Mouse (Mus musculus) skeletal muscle tissue, adult 2 months (tissue): ENCODE measurements around the gene Dnah5.
A peak's percentile ranks its signal among the peaks of the same experiment; 100 is the strongest.
"Not testable (repeated sequence)": the region's sequence is repeated elsewhere in the genome, so short reads cannot be mapped to it uniquely, and the experiment has no call there.

ENCODE experiments used
- DNase-seq: peaks from one replicate; pipeline ENCODE4 v3.0.0-alpha.2; 2012; ENCODE audit warnings: low read depth, low spot score

Dnah5 gene

DNA sequence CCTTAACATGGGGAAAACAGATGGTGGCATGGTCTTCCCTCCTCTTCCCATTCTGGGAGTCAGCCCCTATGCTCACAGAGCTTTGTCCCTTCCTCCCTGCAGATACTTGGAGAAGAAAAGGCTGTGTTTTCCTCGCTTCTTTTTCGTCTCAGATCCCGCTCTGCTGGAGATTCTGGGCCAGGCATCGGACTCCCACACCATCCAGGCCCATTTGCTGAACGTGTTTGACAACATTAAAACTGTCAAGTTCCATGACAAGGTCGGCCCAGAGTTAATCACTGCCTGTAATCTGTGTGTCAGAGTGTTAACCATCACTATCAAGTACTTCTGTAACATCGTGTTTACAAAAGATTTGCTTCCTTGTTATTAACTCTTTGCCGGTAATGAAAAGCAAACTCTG lies 103.6 kb downstream of the Dnah5 start:
- no peak for DNase-seq

DNA sequence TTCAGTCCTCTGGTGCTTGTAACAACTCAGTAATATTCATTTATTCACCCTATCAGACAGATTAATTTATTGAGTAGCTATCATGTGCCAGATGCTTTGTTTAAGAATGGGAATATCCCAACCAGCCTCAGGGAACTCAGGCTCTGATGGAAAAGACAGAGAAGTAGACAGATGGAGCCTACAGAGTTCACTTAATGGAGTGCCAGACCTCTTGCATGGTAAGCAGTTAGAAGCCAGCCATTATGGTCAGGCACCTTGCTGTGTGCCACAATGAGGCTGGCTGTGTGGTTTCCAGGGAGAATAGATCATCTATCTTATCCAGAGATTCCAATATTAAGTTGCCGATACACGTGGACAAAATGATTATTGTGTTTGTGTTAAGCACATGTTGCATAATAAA lies 104.3 kb downstream of the Dnah5 start:
- no peak for DNase-seq

DNA sequence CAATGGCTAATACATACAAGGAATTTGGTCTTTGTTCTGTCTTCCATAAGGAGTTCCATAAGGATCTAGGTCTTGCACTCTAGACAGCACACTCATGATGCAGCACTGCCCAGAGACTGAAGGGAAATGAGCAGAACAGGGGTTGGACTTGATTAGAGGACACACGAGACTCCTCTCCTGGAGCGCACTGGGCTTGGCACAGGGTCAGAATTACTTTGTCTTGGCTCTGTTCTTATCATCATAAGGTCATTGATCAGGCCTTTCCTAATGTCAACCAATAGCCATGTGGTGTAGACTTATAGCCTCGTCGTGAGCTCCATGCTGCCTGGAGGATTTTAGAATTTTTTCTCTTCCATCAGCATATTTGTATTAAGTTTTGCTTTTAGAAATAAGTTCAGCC lies 107.0 kb downstream of the Dnah5 start:
- DNase-seq, result no peak

DNA sequence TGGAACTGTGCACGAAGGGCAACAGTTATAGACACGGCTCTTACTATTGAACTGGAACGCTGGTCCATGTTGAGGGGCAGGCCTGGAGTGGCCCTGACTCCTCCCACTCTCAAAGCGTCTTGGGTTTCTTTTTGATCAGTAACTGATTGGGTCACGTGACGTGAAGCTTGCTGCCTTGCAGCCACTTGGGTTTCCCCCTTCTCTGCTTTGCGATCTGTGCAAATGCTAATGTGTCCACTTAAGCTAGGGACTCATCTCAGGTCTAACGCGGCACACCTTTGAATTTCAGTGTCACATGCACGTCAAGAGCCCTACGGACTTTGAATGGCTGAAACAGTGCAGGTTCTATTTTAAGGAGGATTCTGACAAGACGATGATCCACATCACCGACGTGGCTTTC lies 109.9 kb downstream of the Dnah5 start:
- DNase-seq, result no peak

DNA sequence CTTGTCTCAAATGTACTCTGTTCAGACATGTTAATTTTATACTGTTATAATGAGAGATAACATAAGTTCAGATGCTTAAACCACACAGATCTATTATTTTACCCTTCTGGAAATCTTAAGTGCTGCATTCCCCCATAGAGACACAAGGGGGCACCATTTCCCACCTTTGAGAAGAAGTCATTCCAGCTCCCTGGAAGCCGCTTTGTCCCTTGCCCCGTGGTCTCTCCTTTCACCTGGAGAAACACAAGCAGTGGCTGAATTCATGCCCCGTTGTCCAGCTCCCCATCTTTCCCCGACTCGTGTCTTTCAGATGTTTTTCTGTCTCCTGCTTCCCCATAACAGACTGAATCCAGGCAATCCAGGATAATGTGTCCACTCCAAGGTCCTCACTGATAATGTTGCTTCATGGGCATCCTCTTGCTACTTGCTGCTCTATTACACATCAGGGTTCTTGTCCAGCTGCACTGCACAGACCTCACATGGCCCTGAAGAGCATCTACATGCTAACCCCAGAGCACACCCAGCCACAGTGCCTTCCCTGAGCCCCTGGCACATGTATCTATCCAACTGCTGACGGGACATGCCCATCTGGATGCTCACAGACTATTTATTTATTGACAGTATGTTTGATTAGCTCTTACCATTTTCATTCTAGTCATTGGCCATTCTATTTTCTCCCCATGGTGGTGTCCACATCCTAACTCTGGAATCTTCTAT lies 112.4 kb downstream of the Dnah5 start:
- no peak for DNase-seq

DNA sequence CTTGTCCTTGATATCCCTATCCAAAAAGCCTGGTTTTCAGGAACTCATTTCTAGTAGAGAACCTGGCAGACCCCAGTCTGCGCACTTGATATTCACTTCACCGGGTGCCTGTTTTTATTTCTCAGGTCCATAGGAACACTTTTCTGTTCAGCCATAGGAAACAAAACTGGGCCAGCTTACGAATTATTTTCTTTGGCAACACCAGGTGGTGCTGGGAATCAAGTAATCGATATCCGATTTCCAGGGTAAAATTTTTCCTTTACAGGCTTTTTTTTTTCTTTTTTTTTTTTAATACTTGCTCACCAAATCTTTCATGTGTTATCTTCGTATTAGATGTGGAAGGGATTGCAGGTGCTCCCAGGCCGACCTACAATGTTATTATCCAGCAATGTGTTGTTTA lies 119.0 kb downstream of the Dnah5 start:
- no peak for DNase-seq

DNA sequence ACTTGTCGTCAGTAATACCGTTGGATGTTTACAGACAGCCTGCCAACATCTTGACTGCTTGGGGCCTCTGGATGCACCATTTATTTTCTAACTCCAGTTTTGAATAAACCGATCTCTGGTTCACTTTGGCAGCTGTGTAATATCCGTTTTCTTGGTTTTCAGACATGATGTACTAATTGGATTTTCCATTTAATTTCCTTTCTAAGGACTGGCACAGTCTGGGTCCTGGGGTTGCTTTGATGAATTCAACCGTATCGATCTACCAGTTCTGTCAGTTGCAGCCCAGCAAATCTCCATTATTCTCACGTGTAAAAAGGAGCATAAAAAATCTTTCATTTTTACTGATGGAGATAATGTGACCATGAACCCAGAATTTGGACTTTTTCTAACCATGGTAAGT lies 123.4 kb downstream of the Dnah5 start:
- DNase-seq, result no peak

DNA sequence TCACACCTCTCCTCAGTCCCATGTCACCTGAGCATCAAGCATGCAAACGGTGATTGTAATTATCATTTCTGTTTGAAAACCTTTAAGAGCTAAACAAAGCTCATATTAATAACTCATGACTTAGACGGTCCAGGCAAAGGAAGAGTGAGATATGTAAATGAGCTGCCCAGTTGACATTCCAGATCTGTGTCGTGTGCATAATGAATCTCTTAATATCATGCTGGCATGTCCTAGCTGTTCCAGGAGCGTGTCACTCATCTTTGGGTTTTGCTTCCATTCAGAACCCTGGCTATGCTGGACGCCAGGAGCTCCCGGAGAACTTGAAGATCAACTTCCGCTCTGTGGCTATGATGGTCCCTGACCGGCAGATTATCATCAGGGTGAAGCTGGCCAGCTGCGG lies 123.9 kb downstream of the Dnah5 start:
- no peak for DNase-seq

DNA sequence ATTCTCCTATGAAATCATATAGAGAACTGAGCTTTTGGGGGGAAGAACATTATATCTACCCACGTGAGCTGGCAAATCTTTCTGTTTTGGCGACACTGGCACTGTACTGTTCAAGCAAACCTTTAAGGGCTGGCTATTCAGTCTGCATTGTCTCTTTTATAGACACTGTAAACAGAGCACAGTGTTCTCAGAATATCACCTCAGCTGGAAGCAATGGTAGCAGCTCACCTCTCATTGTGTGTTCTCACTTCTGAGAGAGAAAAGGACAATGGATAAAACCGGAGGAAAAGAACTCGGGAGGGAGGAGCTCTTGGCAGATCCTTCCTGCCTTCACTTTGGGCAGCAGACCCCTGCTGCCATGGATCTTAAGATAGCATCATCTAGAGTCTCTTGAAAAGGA lies 137.6 kb downstream of the Dnah5 start:
- no peak for DNase-seq

DNA sequence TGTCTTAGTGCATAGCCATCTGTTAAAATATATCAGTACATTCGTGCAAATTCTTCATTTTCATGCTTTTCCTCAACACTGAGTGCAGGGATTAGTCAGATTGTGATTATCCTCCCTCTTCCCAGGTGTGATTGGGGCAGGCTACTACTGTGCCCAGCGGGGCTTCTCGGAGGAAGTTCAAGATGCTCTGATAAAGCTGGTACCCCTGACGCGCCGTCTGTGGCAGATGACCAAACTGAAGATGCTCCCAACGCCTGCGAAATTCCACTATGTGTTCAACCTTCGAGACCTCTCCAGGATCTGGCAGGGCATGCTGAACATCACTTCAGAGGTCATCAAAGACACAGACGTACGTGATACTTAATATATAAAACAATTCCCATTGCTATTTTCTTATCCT lies 164.0 kb downstream of the Dnah5 start:
- DNase-seq, result no peak

DNA sequence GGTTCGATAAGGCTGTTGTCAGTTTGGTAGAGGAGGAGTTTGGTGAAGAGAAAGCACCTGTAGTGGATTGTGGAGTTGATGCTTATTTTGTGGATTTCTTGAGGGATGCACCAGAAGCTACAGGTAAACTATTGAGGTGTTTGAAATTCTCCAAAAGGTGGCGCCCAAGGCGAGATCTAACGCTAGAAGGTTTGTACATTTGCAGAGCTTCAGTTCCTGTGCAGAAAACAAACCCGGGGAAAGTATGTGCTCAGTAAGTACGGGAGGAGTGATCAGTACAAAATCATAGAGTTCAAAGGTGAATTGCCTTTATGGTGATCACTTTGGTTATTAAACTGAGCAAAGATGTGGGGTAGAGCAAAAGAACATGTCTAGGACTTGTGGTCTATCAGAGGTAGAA lies 166.9 kb downstream of the Dnah5 start:
- DNase-seq, result no peak

DNA sequence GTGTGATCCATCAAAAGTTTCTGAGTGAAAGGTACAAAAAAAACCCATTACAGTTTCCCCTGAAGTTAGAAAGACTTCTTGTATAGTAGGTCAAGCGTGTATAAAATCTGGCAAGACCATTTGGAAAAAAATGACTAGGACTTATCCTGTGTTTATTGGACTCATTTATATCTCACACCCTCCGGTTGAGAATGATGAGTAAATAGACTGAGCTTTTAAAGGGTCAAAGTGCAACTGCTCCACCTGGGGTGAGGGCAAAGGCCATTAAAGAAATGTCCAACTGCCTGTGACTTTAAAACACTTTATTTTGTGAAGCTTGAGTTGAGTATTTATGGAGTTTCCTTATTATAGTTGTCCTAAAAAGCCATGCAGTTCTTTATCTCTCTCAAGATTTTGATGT lies 168.0 kb downstream of the Dnah5 start:
- no peak for DNase-seq

DNA sequence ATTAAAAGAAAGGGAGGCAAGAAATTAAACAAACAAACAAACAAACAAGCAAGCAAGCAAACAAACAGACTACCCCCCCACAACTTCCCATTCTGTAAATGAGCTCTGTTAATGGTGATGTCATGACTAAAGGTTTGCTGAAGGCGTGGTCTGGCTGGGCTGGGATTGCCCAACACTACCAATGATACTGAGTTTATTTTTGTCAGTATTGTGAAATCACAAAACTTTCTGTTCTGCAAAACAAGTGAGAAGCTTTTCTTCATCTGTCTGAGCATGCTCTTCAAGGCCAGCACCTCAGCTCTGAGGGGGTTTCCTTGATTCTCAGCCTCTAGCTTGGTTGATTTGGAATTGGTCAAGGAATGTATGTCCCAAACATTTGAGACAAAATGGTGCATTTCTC lies 170.8 kb downstream of the Dnah5 start:
- peak; percentile 9 for DNase-seq

DNA sequence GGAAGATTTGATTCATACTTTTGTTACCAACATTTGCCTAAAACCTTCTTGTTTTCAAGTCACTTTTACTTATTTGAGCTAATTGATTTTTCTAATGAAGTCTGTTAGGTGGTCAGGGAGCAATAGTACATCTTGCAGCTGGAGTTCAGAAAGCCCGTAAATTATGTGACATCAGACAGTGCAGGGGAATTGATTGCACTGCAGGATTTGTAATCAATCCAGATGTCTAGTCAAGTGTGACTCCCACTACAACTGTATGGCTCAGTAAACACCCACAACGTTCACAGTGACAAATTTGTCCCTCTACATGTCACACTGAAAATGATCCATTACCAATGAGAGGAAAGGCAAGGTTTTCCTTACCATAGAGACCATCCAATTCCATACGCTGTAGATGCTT lies 177.4 kb downstream of the Dnah5 start:
- no peak for DNase-seq

DNA sequence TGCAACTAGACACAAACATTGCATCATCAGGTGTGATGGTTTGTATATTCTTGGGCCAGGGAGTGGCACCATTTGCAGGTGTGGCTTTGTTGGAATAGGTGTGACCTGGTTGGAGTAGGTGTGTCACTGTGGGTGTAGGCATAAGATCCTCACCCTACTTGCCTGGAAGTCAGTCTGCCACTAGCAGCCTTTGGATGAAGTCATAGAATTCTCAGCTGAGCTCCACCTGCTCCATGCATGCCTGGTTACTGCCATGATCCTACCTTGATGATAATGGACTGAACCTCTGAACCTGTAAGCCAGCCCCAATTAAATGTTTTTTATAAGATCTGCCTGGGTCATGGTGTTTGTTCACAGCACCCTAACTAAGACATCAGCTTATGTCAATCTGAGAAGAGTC lies 190.2 kb downstream of the Dnah5 start:
- DNase-seq, result not testable (repeated sequence)

DNA sequence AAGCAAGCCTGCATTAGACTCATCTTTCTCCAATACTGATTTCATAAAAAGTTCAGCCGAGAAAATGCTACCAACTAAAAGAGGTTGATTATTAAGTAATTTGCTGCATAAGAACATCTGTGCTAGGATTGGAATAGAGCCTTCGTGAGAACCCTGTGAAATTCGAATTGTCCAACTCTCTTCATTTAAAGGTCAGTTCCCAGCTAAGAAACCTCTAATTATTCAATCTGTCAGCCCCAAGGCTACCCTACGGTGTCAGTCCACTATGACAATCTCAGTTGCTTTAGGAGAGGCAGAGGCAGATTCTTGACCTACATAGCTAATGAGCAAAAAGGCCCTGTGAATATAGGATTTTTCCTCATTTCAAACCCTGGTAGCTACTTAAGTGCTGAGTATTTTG lies 191.9 kb downstream of the Dnah5 start:
- DNase-seq, result no peak

DNA sequence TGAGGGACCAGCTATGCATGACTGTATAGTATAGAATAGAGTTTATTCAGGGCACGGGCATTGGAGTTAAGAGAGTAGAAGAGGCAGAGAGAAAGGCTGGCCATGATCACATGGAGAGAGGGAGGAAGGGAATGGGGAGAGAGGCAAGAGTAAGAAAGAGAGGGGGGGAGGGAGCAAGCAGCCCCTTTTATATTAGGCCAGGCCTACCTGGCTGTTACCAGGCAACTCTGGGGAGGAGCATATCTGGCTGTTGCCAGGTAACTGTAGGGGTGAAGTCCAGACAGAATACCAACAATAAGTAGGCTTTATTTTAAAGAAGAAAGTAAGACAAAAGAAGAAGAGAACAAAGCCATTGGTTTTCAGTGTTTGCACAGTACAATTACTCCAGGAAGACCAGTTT lies 194.9 kb downstream of the Dnah5 start:
- no peak for DNase-seq

DNA sequence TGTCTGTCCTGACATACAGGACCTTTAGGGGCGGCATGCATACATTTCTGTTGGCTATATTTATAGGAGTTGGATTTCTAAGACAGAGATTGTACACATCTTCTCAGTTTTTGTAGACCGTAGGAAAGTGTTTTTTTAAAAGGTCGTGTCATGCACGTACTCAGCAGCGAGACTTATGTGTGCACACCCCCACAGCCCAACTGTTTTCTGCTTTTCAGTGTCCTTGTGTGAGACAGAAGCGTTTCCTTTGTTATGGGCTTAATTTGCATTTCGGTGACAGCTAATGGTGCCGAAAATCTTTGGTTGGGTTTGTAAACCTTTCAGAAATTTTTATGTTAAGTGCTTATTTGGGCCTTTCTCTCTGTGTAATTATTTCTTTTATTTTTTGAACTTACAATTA lies 195.7 kb downstream of the Dnah5 start:
- no peak for DNase-seq

DNA sequence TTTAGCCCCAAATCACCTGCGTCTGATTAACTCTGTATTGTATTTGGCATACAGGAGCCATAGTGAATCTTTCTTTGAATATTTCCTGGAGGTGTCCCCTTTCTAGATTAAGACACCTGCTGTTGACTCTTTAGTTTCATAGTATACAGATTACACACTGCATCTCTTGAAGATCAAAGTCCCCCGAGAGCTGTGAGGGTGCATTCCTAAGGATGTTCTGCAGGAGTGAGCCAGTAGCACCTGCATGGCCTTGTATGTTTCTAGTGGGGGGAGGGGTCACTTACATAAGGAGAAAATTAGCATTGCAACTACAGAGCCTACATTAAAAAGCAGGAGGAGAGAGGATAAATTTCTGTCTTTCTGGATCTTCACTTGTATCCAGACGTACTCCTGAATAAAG lies 201.1 kb downstream of the Dnah5 start:
- DNase-seq, result no peak

DNA sequence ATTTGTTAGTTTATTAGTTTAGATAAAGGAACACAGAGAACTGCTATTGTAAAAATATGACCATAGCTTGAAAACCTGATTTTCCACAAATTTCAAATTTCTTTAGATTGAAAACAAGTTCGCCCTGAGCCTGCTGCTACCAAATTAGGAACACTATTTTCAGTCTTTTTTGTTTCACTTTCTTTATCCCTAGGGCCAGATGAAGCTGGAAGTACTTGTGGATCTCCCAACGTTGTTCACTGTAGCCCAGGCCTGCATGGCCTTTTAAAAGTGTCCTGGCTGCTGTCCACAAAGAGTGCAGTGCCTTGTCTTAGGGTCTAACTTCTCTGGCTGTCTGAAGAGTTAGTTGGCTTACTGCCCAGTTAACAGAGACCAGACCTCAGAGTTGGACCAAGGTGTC lies 201.6 kb downstream of the Dnah5 start:
- peak; percentile 3 for DNase-seq

DNA sequence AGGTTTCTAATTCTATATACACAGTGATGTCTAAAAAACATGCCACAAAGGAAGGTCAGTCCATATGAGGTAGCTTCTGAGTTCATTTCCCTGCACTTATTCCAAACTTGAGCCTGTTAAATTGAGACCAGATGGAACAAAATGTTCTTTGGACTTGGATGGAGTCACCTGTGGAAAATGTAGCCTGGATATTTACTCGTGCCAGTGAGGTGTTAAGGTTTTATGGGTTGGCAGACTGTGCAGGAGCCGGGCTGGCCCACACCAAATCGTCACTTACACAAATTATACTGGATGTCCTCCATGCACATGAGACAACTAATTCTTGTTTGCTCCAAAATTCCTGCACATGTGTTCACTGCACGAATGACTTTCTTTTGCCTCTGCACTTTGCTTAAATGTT lies 236.2 kb downstream of the Dnah5 start:
- no peak for DNase-seq

DNA sequence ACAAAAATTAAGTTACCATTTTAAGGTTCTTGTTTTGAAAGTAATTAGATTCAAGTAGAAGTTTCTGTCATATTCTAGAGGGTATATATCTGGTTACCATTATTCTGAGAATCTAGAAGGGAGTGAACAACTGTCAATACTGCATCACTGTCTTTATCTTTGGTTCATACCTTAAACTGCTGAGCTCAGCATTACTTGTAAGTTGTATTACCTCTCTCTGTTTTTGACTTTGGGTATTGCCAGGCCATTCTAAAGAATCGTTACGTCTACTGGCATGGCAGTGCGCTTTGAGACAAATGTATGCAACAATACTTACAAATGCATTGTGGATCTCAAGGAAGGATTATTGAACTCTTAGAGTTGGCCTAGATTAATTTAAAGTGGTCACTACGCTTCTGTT lies 240.9 kb downstream of the Dnah5 start:
- DNase-seq, result no peak

DNA sequence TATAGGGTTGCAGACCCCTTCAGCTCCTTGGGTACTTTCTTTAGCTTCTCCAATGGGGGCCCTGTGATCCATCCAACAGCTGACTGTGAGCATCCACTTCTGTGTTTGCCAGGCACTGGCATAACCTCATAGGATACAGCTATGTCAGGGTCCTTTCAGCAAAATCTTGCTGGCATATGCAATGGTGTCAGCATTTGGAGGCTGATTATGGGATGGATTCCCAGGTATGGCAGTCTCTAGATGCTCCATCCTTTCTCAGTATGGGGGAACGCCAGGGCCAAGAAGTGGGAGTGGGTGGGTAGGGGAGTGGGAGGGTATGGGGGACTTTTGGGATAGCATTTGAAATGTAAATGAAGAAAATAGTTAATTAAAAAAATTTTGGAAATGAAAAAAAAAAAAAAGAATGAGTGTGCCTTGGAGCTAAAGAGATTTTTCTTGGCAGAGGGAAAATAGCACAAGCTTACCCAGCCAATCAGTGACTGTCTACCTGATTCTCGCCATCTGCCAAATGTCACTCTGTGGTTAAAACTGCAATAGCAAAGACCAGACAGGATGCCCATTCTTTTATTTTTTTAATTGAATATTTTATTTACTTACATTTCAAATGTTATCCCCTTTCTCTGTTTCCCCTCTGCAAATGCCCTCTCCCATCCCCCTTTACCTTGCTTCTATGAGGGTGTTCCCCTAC lies 257.7 kb downstream of the Dnah5 start:
- DNase-seq, result not testable (repeated sequence)
